In the genomic region with DNA sequence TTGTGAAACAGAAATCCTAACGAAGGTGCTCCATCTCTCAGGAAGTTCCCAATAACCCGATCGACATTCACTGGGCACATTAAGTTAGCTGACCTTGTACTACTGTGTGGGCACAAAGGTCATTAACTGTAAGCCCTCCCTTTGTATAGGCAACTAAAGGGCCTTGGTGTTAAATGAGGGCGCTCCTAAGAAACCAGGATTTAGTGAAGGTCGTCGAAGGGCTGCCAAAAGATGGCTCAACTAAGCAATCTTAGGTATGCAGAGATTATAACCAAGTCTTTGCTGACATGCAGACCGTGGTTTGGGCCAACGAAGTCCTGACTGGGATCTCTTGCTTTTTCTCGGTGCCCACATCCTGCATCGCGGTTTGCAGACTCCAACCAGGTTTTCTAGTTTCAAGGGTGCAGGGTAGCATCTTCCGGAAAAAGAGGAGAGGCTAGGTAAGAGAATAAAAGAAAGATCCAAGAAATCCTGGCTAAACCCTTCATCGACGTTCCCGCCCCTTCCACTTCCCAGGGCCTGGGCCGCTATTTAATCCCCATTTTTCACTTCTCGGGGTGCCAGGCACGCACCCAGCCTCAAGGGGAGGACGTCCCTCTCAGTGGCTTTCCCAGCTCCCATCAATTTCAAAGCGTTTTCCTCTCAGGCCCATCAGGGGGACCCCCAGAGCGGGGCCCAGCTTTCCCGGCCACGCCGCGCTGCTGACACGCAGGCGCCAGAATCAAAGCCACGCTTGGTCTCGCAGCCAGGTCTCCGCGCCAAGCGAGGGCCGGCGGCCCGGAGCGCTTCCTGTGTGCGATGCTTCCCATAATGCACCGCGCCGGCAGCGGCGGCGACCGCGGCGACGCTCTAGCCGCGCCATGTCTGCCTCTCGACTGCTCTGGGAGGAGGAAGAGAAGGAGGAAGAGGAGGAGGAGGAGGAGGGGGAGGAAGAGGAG, we compare ENCODE assay signal across 7 mouse cellular contexts. TPM values are rescaled to one million over a fixed set of nuclear protein-coding genes. Genes with fewer than 3 reads are reported as not detected.
A peak's percentile ranks its signal among the peaks of the same experiment; 100 is the strongest.
DNase-seq lines count a peak whose midpoint lies in the region; ATAC-seq lines count a peak whose summit lies in the region.
"Not testable (repeated sequence)": the region's sequence is repeated elsewhere in the genome, so short reads cannot be mapped to it uniquely, and the experiment has no call there.

Gene Zfp148 (plus strand): TSS at position 893 of the 938 bp plus-strand sequence.

- peak within 1 kb of the TSS; percentile 95 for H3K4me3 ChIP-seq in embryonic facial prominence, embryonic 11.5 days (ENCODE audit: low read depth, low read length)
- peak within 1 kb of the TSS; percentile 83 for H3K4me3 ChIP-seq in limb, embryonic 11.5 days (ENCODE audit: low read depth, low read length)
- peak within 1 kb of the TSS; percentile 86 for H3K4me3 ChIP-seq in midbrain, embryonic 14.5 days (replicated peaks; ENCODE audit: low read depth, low read length)

- DNase-seq in adrenal gland, postnatal 14 days = peak; percentile 94
- DNase-seq in embryonic facial prominence, embryonic 11.5 days (ENCODE audit: low spot score) = peak; percentile 92
- DNase-seq in kidney, adult 11 months = peak; percentile 84
- DNase-seq in limb, embryonic 11.5 days (ENCODE audit: low spot score) = peak; percentile 92
- peak; percentile 97 for DNase-seq in midbrain, embryonic 14.5 days
- peak; percentile 83 to 89 for DNase-seq in spleen, adult 18-20 months

- H3K4me2 ChIP-seq in embryonic facial prominence, embryonic 11.5 days (ENCODE audit: low read depth, low read length) = peak within 1 kb of the TSS; percentile 60
- peak within 1 kb of the TSS; percentile 88 for H3K4me2 ChIP-seq in limb, embryonic 11.5 days (ENCODE audit: low read depth, severe bottlenecking)
- H3K4me2 ChIP-seq in midbrain, embryonic 14.5 days (ENCODE audit: low read length) = peak within 1 kb of the TSS; percentile 97

- peak within 1 kb of the TSS; percentile 91 for H3K27ac ChIP-seq in embryonic facial prominence, embryonic 11.5 days (replicated peaks; ENCODE audit: low read depth, low read length)
- peak within 1 kb of the TSS; percentile 80 for H3K27ac ChIP-seq in limb, embryonic 11.5 days (replicated peaks; ENCODE audit: low read depth, low read length)
- peak within 1 kb of the TSS; percentile 96 for H3K27ac ChIP-seq in midbrain, embryonic 14.5 days (replicated peaks; ENCODE audit: low read depth, low read length)

- ATAC-seq in embryonic facial prominence, embryonic 11.5 days (replicated peaks; ENCODE audit: insufficient number of reproducible peaks, low FRiP score, low TSS enrichment, low read depth) = peak; percentile 88
- ATAC-seq in granulocyte monocyte progenitor cell, adult 5-6 weeks (replicated peaks; ENCODE audit: poor library complexity, severe bottlenecking) = peak; percentile 94
- ATAC-seq in limb, embryonic 11.5 days (ENCODE audit: insufficient number of reproducible peaks, low FRiP score, low TSS enrichment, low read depth) = peak; percentile 86
- ATAC-seq in midbrain, embryonic 14.5 days (ENCODE audit: low FRiP score, low TSS enrichment) = peak; percentile 92

- not testable (repeated sequence) for H3K9me3 ChIP-seq in embryonic facial prominence, embryonic 11.5 days (replicated peaks; ENCODE audit: control insufficient read depth, low read length); limb, embryonic 11.5 days (ENCODE audit: control insufficient read depth, low read length); midbrain, embryonic 14.5 days (ENCODE audit: control insufficient read depth, low read length)

- not testable (repeated sequence) for H3K36me3 ChIP-seq in embryonic facial prominence, embryonic 11.5 days (replicated peaks; ENCODE audit: control insufficient read depth, insufficient read depth, low read depth, low read length); limb, embryonic 11.5 days (ENCODE audit: control insufficient read depth, insufficient read depth, low read length); midbrain, embryonic 14.5 days (ENCODE audit: control insufficient read depth, insufficient read depth, low read length)

- H3K4me1 ChIP-seq in embryonic facial prominence, embryonic 11.5 days (ENCODE audit: control insufficient read depth, insufficient read depth, low read length); limb, embryonic 11.5 days (ENCODE audit: control insufficient read depth, insufficient read depth, low read length): not testable (repeated sequence)
- H3K4me1 ChIP-seq in midbrain, embryonic 14.5 days (ENCODE audit: control insufficient read depth, insufficient read depth, low read length) = peaks cover 17% of the 10 kb centered on the region

- WGBS in embryonic facial prominence, embryonic 11.5 days = 3% methylated on average over 47 of the region's 50 CpGs
- 3% methylated on average over 49 of the region's 50 CpGs for WGBS in limb, embryonic 11.5 days
- WGBS in midbrain, embryonic 14.5 days = 3% methylated on average over 50 of the region's 50 CpGs

- not testable (repeated sequence) for H3K27me3 ChIP-seq in embryonic facial prominence, embryonic 11.5 days (ENCODE audit: control insufficient read depth, insufficient read depth, low read length); limb, embryonic 11.5 days (ENCODE audit: control insufficient read depth, insufficient read depth, low read length); midbrain, embryonic 14.5 days (ENCODE audit: control insufficient read depth, insufficient read depth, low read length)

- H3K9ac ChIP-seq in embryonic facial prominence, embryonic 11.5 days (replicated peaks; ENCODE audit: low read length) = peak within 1 kb of the TSS; percentile 98
- H3K9ac ChIP-seq in limb, embryonic 11.5 days (ENCODE audit: low read length) = peak within 1 kb of the TSS; percentile 93
- H3K9ac ChIP-seq in midbrain, embryonic 14.5 days (replicated peaks; ENCODE audit: low read length) = peak within 1 kb of the TSS; percentile 94

RNA-seq across cellular contexts. Expression of gene Zfp148, which starts in this region (rescaled TPM):
- total RNA-seq in adrenal gland, postnatal 14 days (2021) = 66.8 and 68.0 TPM in 2 replicates
- polyA plus RNA-seq in embryonic facial prominence, embryonic 11.5 days (2014; fragmentation: Nextera tagmentation; extraction: Ambion mirVana) = 51.8 and 52.9 TPM in 2 replicates
- total RNA-seq in granulocyte monocyte progenitor cell, adult 5-6 weeks (2014; fragmentation: Nextera tagmentation) = 36.2 and 43.3 TPM in 2 replicates
- total RNA-seq in granulocyte monocyte progenitor cell, adult 5-6 weeks (2017) = 27.2 and 28.6 TPM in 2 replicates
- 47.4 and 50.5 TPM in 2 replicates for polyA plus RNA-seq in limb, embryonic 11.5 days (2014; fragmentation: Nextera tagmentation; extraction: Ambion mirVana)
- polyA plus RNA-seq in midbrain, embryonic 14.5 days (2014; fragmentation: Nextera tagmentation; extraction: Ambion mirVana) = 48.3 and 51.1 TPM in 2 replicates

Comparison
In these comparisons a context has a peak if more than half of its experiments do, and no peak if none do; other contexts are left out.
1. Peak in every context shown above with its lines: DNase-seq, ATAC-seq, H3K4me3 ChIP-seq and H3K27ac ChIP-seq.